In genomic region chr3:54048091-54048670, GRCm38 (mm10) we compare ENCODE assay signal across 16 mouse cellular contexts.
"Had no signal": no experiment of that assay in that cellular context is flagged by ENCODE, and none has a peak within 500 bp of the region (broad histone marks: within the 10 kb centered on the region; RNA-seq: fewer than 3 reads in every experiment).

No protein-coding gene starts in this region.

- H3K4me1 ChIP-seq: lung, embryonic 15.5 days; megakaryocyte, embryonic 14.5 days; neural tube, embryonic 12.5 days had no signal

- H3K27me3 ChIP-seq: lung, embryonic 15.5 days; megakaryocyte, embryonic 14.5 days; midbrain, embryonic 13.5 days; midbrain, embryonic 15.5 days; neural tube, embryonic 12.5 days had no signal

- H3K36me3 ChIP-seq: lung, embryonic 15.5 days; midbrain, embryonic 13.5 days; midbrain, embryonic 15.5 days; neural tube, embryonic 12.5 days had no signal

- H3K9ac ChIP-seq: liver, postnatal 0 days; lung, embryonic 15.5 days; midbrain, embryonic 13.5 days; midbrain, embryonic 15.5 days; neural tube, embryonic 12.5 days had no signal

- ATAC-seq: liver, postnatal 0 days; lung, postnatal 0 days; midbrain, embryonic 13.5 days; midbrain, embryonic 15.5 days had no signal

- H3K9me3 ChIP-seq: lung, embryonic 15.5 days; midbrain, embryonic 13.5 days; midbrain, embryonic 15.5 days; neural tube, embryonic 12.5 days had no signal

- DNase-seq: liver, postnatal 0 days; lung, adult 2 months; lung, postnatal 14 days; lung, postnatal 36 days; right cerebral cortex, postnatal 14 days; thymus, adult 18-20 months; thymus, postnatal 14 days; thymus, postnatal 36 days had no signal

- H3K4me2 ChIP-seq: lung, embryonic 15.5 days; midbrain, embryonic 11.5 days; midbrain, embryonic 13.5 days; midbrain, embryonic 15.5 days; neural tube, embryonic 12.5 days had no signal

- H3K4me3 ChIP-seq: lung, embryonic 15.5 days; megakaryocyte, embryonic 14.5 days; midbrain, embryonic 13.5 days; midbrain, embryonic 15.5 days; neural tube, embryonic 12.5 days had no signal

- H3K27ac ChIP-seq: lung, embryonic 15.5 days; macrophage; midbrain, embryonic 15.5 days; neural tube, embryonic 12.5 days had no signal
